Mouse (Mus musculus) frontal cortex, adult (tissue): ENCODE measurements around the gene Ldah.

Source experiments
- ATAC-seq: cut with Nextera tagmentation; 2 replicates; pipeline ENCODE4 v1.9.2; 2017; ENCODE audit warnings: mild to moderate bottlenecking, moderate library complexity, mixed read lengths; ENCODE audit not compliant: low TSS enrichment

Ldah gene

GRCm38 (mm10) chr12:8281225-8282017, 73.5 kb downstream of the Ldah start:
- no peak for ATAC-seq

GRCm38 (mm10) chr12:8287970-8288369, 80.1 kb downstream of the Ldah start:
- ATAC-seq, result no peak

- ATAC-seq, result no peak
Measured at GRCm38 (mm10) chr12:8289099-8289498, 81.2 kb downstream of the Ldah start.

GRCm38 (mm10) chr12:8289499-8289898, 81.6 kb downstream of the Ldah start:
- ATAC-seq, result no peak

GRCm38 (mm10) chr12:8291157-8291853, 83.4 kb downstream of the Ldah start:
- peak; percentile 77 for ATAC-seq

GRCm38 (mm10) chr12:8295307-8295913, 87.5 kb downstream of the Ldah start:
- no peak for ATAC-seq

- no peak for ATAC-seq
Measured at GRCm38 (mm10) chr12:8296154-8296553, 88.2 kb downstream of the Ldah start.

GRCm38 (mm10) chr12:8297586-8298214, 89.8 kb downstream of the Ldah start:
- ATAC-seq, result peak; percentile 44; the same call in 1 of the 2 replicates

- no peak for ATAC-seq
Measured at GRCm38 (mm10) chr12:8298361-8299142, 90.6 kb downstream of the Ldah start.

GRCm38 (mm10) chr12:8299143-8300110, 91.5 kb downstream of the Ldah start:
- ATAC-seq, result no peak

GRCm38 (mm10) chr12:8300111-8300480, 92.2 kb downstream of the Ldah start:
- ATAC-seq, result no peak

GRCm38 (mm10) chr12:8300521-8300920, 92.6 kb downstream of the Ldah start:
- no peak for ATAC-seq

GRCm38 (mm10) chr12:8301011-8301814, 93.3 kb downstream of the Ldah start:
- ATAC-seq, result peak; percentile 18; the same call in 1 of the 2 replicates

- peak; percentile 27; the same call in 1 of the 2 replicates for ATAC-seq
Measured at GRCm38 (mm10) chr12:8301841-8302431, 94.0 kb downstream of the Ldah start, which contains the start of gene Gdf7. TSS of gene Gdf7 (minus strand) at chr12:8301954.

GRCm38 (mm10) chr12:8305258-8305657, 97.4 kb downstream of the Ldah start:
- no peak for ATAC-seq

- ATAC-seq, result peak; percentile 60
Measured at GRCm38 (mm10) chr12:8306432-8306831, 98.5 kb downstream of the Ldah start.

GRCm38 (mm10) chr12:8306910-8307309, 99.0 kb downstream of the Ldah start:
- no peak; the same call in 1 of the 2 replicates for ATAC-seq

GRCm38 (mm10) chr12:8310992-8311391, 103.1 kb downstream of the Ldah start:
- ATAC-seq, result no peak

GRCm38 (mm10) chr12:8312266-8312665, 104.4 kb downstream of the Ldah start:
- ATAC-seq, result no peak
